Mouse (Mus musculus): ENCODE results near the gene Ppid. TPM values are rescaled to one million over a fixed set of nuclear protein-coding genes. Genes with fewer than 3 reads are reported as not detected.
"Not testable (repeated sequence)": the region's sequence is repeated elsewhere in the genome, so short reads cannot be mapped to it uniquely, and the experiment has no call there.

Ppid gene
- polyA plus RNA-seq, 2 experiments from 2014 or later, result 127 to 128 TPM

- ATAC-seq, result not testable (repeated sequence)
Observed at GRCm38 (mm10) chr3:79573376-79573775, 17.8 kb upstream of the Ppid start.

GRCm38 (mm10) chr3:79574336-79574735 is 16.8 kb upstream of the Ppid start:
- ATAC-seq, result no peak

GRCm38 (mm10) chr3:79575576-79576467 is 15.3 kb upstream of the Ppid start:
- no peak for ATAC-seq

GRCm38 (mm10) chr3:79576468-79576816 is 14.7 kb upstream of the Ppid start:
- ATAC-seq, result no peak

- no peak for ATAC-seq
Observed at GRCm38 (mm10) chr3:79576865-79577264, 14.3 kb upstream of the Ppid start.

- no peak for ATAC-seq
Observed at GRCm38 (mm10) chr3:79577606-79578005, 13.5 kb upstream of the Ppid start.

- no peak for ATAC-seq
Observed at GRCm38 (mm10) chr3:79578164-79578563, 13.0 kb upstream of the Ppid start.

GRCm38 (mm10) chr3:79579891-79580575 is 11.1 kb upstream of the Ppid start:
- no peak for ATAC-seq

- ATAC-seq, result peak; percentile 76
Observed at GRCm38 (mm10) chr3:79586804-79587203, 4.3 kb upstream of the Ppid start.

GRCm38 (mm10) chr3:79589671-79590070 is 1.5 kb upstream of the Ppid start:
- ATAC-seq, result no peak

- ATAC-seq, result no peak
Observed at GRCm38 (mm10) chr3:79591793-79592471, 790 bp downstream of the Ppid start.

- no peak for ATAC-seq
Observed at GRCm38 (mm10) chr3:79595468-79595867, 4.3 kb downstream of the Ppid start.

GRCm38 (mm10) chr3:79609886-79610285 is 18.7 kb downstream of the Ppid start:
- ATAC-seq, result no peak

- ATAC-seq, result no peak
Observed at GRCm38 (mm10) chr3:79627484-79628181, 36.5 kb downstream of the Ppid start.

GRCm38 (mm10) chr3:79628182-79628560 is 37.0 kb downstream of the Ppid start:
- peak; percentile 2 for ATAC-seq

- peak; percentile 93 for ATAC-seq
Observed at GRCm38 (mm10) chr3:79628561-79629415, 37.6 kb downstream of the Ppid start, which contains the start of gene 4930579G24Rik. 4930579G24Rik (plus strand) TSS chr3:79629079.

GRCm38 (mm10) chr3:79629416-79629730 is 38.2 kb downstream of the Ppid start, which contains the start of gene Etfdh:
Etfdh (minus strand) TSS chr3:79629500.
- no peak for ATAC-seq

- ATAC-seq, result no peak
Observed at GRCm38 (mm10) chr3:79652129-79652528, 61.0 kb downstream of the Ppid start.

All from CD4-positive, CD25-positive, alpha-beta regulatory T cell, adult 4 months (primary cell).